Mouse (Mus musculus) left cerebral cortex, adult 8-10 months (tissue): Measurements from ENCODE around the gene Kif14. TPM values are rescaled to one million over a fixed set of nuclear protein-coding genes. Genes with fewer than 3 reads are reported as not detected.
"Not testable (repeated sequence)": the region's sequence is repeated elsewhere in the genome, so short reads cannot be mapped to it uniquely, and the experiment has no call there.

ENCODE experiments used
- DNase-seq, 2 experiments: peaks; one replicate each; pipeline ENCODE4 v3.0.0; 2022; ENCODE audit warnings: low spot score in 2 of 2
- total RNA-seq, 4 experiments: library from RNA; stranded (reverse); gene quantifications; 2 replicates each; pipeline ENCODE4 v1.2.4; 2022

Gene Kif14
- total RNA-seq, 4 experiments from 2014 or later = 0.07 to 0.37 (median 0.19) TPM

- DNase-seq = no peak
Observed at GRCm38 (mm10) chr1:136470471-136470870, 4.3 kb downstream of the Kif14 start.

- DNase-seq = no peak
Observed at GRCm38 (mm10) chr1:136491681-136492080, 25.5 kb downstream of the Kif14 start.

- no peak for DNase-seq
Observed at GRCm38 (mm10) chr1:136492232-136492631, 26.1 kb downstream of the Kif14 start.

GRCm38 (mm10) chr1:136499317-136499716, 33.2 kb downstream of the Kif14 start:
- no peak for DNase-seq

- no peak for DNase-seq
Observed at GRCm38 (mm10) chr1:136502936-136503335, 36.8 kb downstream of the Kif14 start.

- not testable (repeated sequence) for DNase-seq
Observed at GRCm38 (mm10) chr1:136506255-136506654, 40.1 kb downstream of the Kif14 start.

- no peak for DNase-seq
Observed at GRCm38 (mm10) chr1:136512317-136512716, 46.2 kb downstream of the Kif14 start.

GRCm38 (mm10) chr1:136513181-136513580, 47.0 kb downstream of the Kif14 start:
- DNase-seq = no peak

GRCm38 (mm10) chr1:136518699-136519356, 52.7 kb downstream of the Kif14 start:
- no peak for DNase-seq

- DNase-seq = peak; percentile 48 to 49
Observed at GRCm38 (mm10) chr1:136521363-136521937, 55.3 kb downstream of the Kif14 start.

GRCm38 (mm10) chr1:136524917-136525316, 58.8 kb downstream of the Kif14 start:
- DNase-seq = peak; percentile 21 to 23

GRCm38 (mm10) chr1:136525818-136526217, 59.7 kb downstream of the Kif14 start:
- DNase-seq = no peak

GRCm38 (mm10) chr1:136527163-136527562, 61.0 kb downstream of the Kif14 start:
- DNase-seq = no peak

GRCm38 (mm10) chr1:136532556-136532955, 66.4 kb downstream of the Kif14 start:
- DNase-seq = no peak

- DNase-seq = no peak
Observed at GRCm38 (mm10) chr1:136536947-136537346, 70.8 kb downstream of the Kif14 start.

- DNase-seq = no peak
Observed at GRCm38 (mm10) chr1:136538247-136538646, 72.1 kb downstream of the Kif14 start.

GRCm38 (mm10) chr1:136540407-136540895, 74.3 kb downstream of the Kif14 start:
- DNase-seq = no peak

GRCm38 (mm10) chr1:136541618-136542376, 75.7 kb downstream of the Kif14 start:
- no peak for DNase-seq

- DNase-seq = no peak
Observed at GRCm38 (mm10) chr1:136543920-136544319, 77.8 kb downstream of the Kif14 start.

GRCm38 (mm10) chr1:136547068-136547467, 80.9 kb downstream of the Kif14 start:
- no peak for DNase-seq

- DNase-seq = no peak
Observed at GRCm38 (mm10) chr1:136550285-136550684, 84.1 kb downstream of the Kif14 start.

GRCm38 (mm10) chr1:136550851-136551540, 84.9 kb downstream of the Kif14 start:
- peak; percentile 71 to 78 for DNase-seq
